Mouse (Mus musculus): Measurements from ENCODE around the gene Polr3gl. TPM values are rescaled to one million over a fixed set of nuclear protein-coding genes. Genes with fewer than 3 reads are reported as not detected.

Polr3gl gene
- total and polyA plus RNA-seq, 2 experiments: 7.0 to 8.2 TPM

DNA sequence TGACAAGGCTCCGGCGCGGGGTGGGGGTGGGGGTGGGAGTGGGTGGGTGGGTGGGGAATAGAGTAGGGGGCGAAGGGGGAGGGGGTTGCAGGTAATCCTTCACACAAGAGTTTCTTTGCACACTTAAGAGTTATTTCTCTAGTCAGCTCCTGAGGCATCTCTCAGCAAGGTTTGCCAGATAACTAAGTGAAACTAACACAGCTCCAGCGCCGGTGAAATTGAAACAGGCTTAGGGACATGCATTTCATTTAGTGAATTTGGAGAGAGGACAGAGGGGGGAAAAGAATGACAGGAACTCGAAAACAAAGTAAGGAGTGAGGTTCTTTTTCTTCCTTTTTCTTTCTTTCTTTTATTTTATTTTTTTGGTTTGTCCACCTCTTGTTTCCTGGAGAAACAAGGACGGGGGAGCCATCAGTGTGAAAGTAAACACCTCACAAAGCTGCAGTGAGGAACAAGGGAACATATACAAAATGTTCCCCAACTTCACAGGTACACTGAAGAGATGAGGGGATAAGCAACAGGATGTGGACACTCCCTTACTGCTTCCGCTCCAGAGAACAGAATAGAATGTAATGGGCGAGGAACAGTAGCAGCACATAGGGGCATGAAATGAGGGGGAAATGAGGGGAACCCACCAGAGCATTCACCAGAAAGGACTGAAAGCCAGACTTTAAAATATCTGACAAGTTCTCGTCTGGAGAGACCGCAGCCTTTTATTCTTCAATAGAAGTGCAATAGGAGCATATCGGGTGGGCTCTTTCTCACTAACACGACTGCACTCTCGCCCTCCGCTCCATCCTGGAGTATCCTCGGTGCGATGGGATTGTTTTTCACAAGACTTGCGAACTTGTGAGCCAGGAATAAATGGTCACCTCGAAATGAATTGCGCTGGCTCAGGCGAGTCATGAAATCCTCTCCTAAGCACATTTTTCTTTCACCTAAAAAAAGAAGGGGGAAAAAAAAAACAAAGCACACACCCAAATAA is 37.0 kb downstream of the Polr3gl start:
- WGBS: 4% methylated on average over 22 of the region's 22 CpGs
- Histone ChIP-seq H3K27ac (replicated peaks; ENCODE audit: insufficient read depth, low read depth, low read length) (peak overlapping the region; percentile 72), H3K79me2 (ENCODE audit: control insufficient read depth, insufficient read depth, low read length) (peaks cover 3% of the 10 kb centered on the region; the same call in 1 of the 2 replicates), H3K4me3 (ENCODE audit: insufficient read depth, low read depth, low read length) (peak overlapping the region; percentile 36), H3K4me1 (ENCODE audit: control insufficient read depth, insufficient read depth, low read length) (peaks cover 14% of the 10 kb centered on the region), H3K27me3 (ENCODE audit: control insufficient read depth, insufficient read depth, low read length) (no peaks in the 10 kb centered on the region), H3K9ac (ENCODE audit: low read depth, low read length) (peak overlapping the region; percentile 62), H3K36me3 (ENCODE audit: control insufficient read depth, insufficient read depth, low read length) (peaks cover 29% of the 10 kb centered on the region)
- TF ChIP-seq CTCF (IDR thresholded peaks at IDR 0.05; ENCODE audit: low read depth, low read length) (no peak), POLR2A (IDR thresholded peaks at IDR 0.05; ENCODE audit: extremely low read depth, insufficient read depth, low read length) (no peak)
- DNase-seq (ENCODE audit: extremely low read depth, low read depth, low spot score): peak; percentile 50

DNA sequence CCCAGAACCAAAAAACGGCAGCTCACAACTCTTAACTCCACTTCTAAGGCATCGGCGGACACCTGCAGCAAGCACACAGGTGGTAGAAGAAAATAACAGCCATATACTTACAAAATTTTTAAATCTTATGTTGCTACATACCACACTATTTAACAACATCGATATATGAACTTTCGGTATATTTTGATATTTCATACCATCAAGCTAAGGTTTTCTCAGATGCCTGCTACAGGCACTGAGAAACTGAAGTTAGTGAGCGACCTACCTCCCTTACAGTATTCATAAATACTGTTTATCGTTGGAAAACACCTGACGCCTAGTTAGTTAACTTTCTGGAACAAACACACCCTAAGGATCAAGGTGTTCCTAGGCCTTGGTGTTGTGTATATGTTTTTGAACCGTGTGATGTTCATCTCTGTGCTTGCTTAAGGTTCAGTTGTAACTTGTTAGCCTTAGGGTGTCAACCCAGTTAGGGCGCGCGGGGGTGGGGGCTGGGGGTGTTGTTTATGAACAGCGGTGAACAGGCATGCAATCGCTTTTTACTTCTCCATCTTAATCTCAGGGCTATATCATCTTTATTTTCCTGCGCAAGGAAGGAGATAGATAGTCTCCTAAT is 37.9 kb downstream of the Polr3gl start:
- DNase-seq (ENCODE audit: extremely low read depth, low read depth, low spot score): no peak
- H3K9ac ChIP-seq (ENCODE audit: low read depth, low read length): peak overlapping the region; percentile 37; the same call in 1 of the 2 replicates
- H3K4me1 ChIP-seq (ENCODE audit: control insufficient read depth, insufficient read depth, low read length): peaks cover 15% of the 10 kb centered on the region
- H3K4me3 ChIP-seq (ENCODE audit: insufficient read depth, low read depth, low read length): no peak overlapping the region
- peaks cover 25% of the 10 kb centered on the region for H3K36me3 ChIP-seq (ENCODE audit: control insufficient read depth, insufficient read depth, low read length)
- WGBS: 56% methylated on average over 15 of the region's 15 CpGs
- H3K27me3 ChIP-seq (ENCODE audit: control insufficient read depth, insufficient read depth, low read length): no peaks in the 10 kb centered on the region
- H3K79me2 ChIP-seq (ENCODE audit: control insufficient read depth, insufficient read depth, low read length): peaks cover 3% of the 10 kb centered on the region; the same call in 1 of the 2 replicates
- TF ChIP-seq POLR2A (IDR thresholded peaks at IDR 0.05; ENCODE audit: extremely low read depth, insufficient read depth, low read length) (no peak), CTCF (IDR thresholded peaks at IDR 0.05; ENCODE audit: low read depth, low read length) (no peak)
- peak overlapping the region; percentile 70 for H3K27ac ChIP-seq (replicated peaks; ENCODE audit: insufficient read depth, low read depth, low read length)

DNA sequence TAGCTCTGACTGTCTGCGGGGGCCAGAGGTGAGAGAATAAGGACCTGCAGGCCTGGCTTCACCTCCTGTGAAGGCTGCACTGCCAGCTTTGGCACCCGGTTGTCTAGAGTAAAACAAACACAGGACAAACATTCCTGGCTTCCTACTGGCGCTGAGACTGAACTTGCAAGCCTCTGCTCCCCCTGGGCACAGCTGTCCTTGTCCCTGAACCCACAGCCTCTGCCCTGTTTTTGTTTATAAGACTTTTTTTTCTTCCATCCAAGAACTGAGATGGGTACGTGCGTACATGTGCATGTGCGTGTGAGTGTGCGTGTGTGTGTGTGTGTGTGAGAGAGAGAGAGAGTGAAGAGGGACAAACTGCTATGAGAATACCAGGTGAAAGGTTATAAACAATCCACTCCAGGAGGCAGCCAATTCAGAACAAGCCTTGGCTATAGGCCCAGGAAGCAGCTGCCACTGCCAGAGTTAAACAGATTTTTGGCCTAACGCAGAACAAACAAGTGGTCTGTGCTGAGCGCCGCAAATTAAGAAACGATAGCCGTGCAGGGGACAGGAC is 38.9 kb downstream of the Polr3gl start:
- Histone ChIP-seq H3K36me3 (ENCODE audit: control insufficient read depth, insufficient read depth, low read length) (peaks cover 15% of the 10 kb centered on the region), H3K4me1 (ENCODE audit: control insufficient read depth, insufficient read depth, low read length) (peaks cover 13% of the 10 kb centered on the region), H3K79me2 (ENCODE audit: control insufficient read depth, insufficient read depth, low read length) (peaks cover 3% of the 10 kb centered on the region; the same call in 1 of the 2 replicates), H3K9ac (ENCODE audit: low read depth, low read length) (peak overlapping the region; percentile 37; the same call in 1 of the 2 replicates), H3K27ac (replicated peaks; ENCODE audit: insufficient read depth, low read depth, low read length) (peak overlapping the region; percentile 76), H3K27me3 (ENCODE audit: control insufficient read depth, insufficient read depth, low read length) (no peaks in the 10 kb centered on the region), H3K4me3 (ENCODE audit: insufficient read depth, low read depth, low read length) (no peak overlapping the region)
- 9% methylated on average over 12 of the region's 12 CpGs for WGBS
- DNase-seq (ENCODE audit: extremely low read depth, low read depth, low spot score): peak; percentile 96
- TF ChIP-seq CTCF (IDR thresholded peaks at IDR 0.05; ENCODE audit: low read depth, low read length) (no peak), POLR2A (IDR thresholded peaks at IDR 0.05; ENCODE audit: extremely low read depth, insufficient read depth, low read length) (no peak)

DNA sequence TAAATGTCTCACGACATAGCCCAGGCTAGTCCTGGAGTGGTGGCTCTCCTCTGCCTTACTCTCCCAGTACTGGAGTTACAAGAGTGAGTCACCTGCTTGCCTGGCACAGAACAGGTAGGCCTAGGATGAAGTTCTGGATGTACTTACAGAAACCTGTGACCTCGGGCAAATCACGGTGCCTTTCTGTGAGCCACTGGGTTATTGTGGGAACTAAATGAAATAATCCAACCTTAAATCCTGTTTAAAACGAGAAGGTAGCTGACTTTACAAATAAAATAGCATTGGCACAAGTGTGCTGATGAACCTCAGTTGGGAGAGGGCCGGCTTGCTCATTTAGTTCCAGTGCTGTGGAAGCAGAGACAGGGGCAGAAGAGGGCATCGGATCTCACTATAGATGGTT is 39.7 kb downstream of the Polr3gl start:
- 66% methylated on average over 6 of the region's 6 CpGs for WGBS
- Histone ChIP-seq H3K79me2 (ENCODE audit: control insufficient read depth, insufficient read depth, low read length) (no peaks in the 10 kb centered on the region; the same call in 1 of the 2 replicates), H3K36me3 (ENCODE audit: control insufficient read depth, insufficient read depth, low read length) (peaks cover 7% of the 10 kb centered on the region), H3K4me1 (ENCODE audit: control insufficient read depth, insufficient read depth, low read length) (peaks cover 11% of the 10 kb centered on the region), H3K9ac (ENCODE audit: low read depth, low read length) (no peak overlapping the region), H3K4me3 (ENCODE audit: insufficient read depth, low read depth, low read length) (no peak overlapping the region), H3K27me3 (ENCODE audit: control insufficient read depth, insufficient read depth, low read length) (no peaks in the 10 kb centered on the region), H3K27ac (replicated peaks; ENCODE audit: insufficient read depth, low read depth, low read length) (no peak overlapping the region)
- DNase-seq (ENCODE audit: extremely low read depth, low read depth, low spot score): no peak
- TF ChIP-seq POLR2A (IDR thresholded peaks at IDR 0.05; ENCODE audit: extremely low read depth, insufficient read depth, low read length) (no peak), CTCF (IDR thresholded peaks at IDR 0.05; ENCODE audit: low read depth, low read length) (no peak)

DNA sequence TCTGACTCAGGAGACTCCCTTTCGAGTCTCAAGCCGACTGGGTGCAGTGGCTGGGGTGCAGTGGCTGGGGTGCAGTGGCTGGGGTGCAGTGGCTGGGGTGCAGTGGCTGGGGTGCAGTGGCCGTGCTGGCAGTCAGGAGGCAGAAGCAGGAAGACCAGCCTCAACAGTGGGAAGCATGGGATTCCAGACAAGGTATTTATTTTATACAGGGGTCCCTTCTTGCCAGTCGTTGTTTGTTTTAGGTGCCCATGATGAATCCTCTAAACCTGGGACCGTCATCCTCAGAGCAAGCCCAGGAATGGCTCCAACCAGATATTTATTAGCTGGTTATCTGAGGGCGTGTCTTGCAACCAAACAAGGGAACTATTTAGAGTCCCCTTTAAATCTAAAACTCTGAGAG is 40.4 kb downstream of the Polr3gl start:
- WGBS: 80% methylated on average over 6 of the region's 6 CpGs
- H3K79me2 ChIP-seq (ENCODE audit: control insufficient read depth, insufficient read depth, low read length): no peaks in the 10 kb centered on the region; the same call in 1 of the 2 replicates
- peaks cover 11% of the 10 kb centered on the region for H3K4me1 ChIP-seq (ENCODE audit: control insufficient read depth, insufficient read depth, low read length)
- TF ChIP-seq POLR2A (IDR thresholded peaks at IDR 0.05; ENCODE audit: extremely low read depth, insufficient read depth, low read length): no peak
- no peak for TF ChIP-seq CTCF (IDR thresholded peaks at IDR 0.05; ENCODE audit: low read depth, low read length)
- H3K36me3 ChIP-seq (ENCODE audit: control insufficient read depth, insufficient read depth, low read length): peaks cover under 1% of the 10 kb centered on the region; the same call in 1 of the 2 replicates
- H3K27me3 ChIP-seq (ENCODE audit: control insufficient read depth, insufficient read depth, low read length): no peaks in the 10 kb centered on the region
- H3K4me3 ChIP-seq (ENCODE audit: insufficient read depth, low read depth, low read length): no peak overlapping the region
- no peak overlapping the region for H3K27ac ChIP-seq (replicated peaks; ENCODE audit: insufficient read depth, low read depth, low read length)
- H3K9ac ChIP-seq (ENCODE audit: low read depth, low read length): no peak overlapping the region
- DNase-seq (ENCODE audit: extremely low read depth, low read depth, low spot score): no peak

All from liver, adult 2 months (tissue).